Mouse (Mus musculus) limb, embryonic 13.5 days (tissue): Measurements from ENCODE around the gene Hsd11b2. TPM values are rescaled to one million over a fixed set of nuclear protein-coding genes. Genes with fewer than 3 reads are reported as not detected.

ENCODE experiments used
- ATAC-seq: fragments of 200-750 bp; cut with Nextera tagmentation; 2 replicates; pipeline ENCODE4 v1.8.0; 2017; ENCODE audit warnings: low read depth, moderate number of reproducible peaks, moderate TSS enrichment; ENCODE audit not compliant: low FRiP score
- H3K27ac ChIP-seq: fragments of 300-500 bp; sonication (generic); 2 replicates; pipeline ENCODE4 v1.5.1; 2015; ENCODE audit warnings: inconsistent platforms, mild to moderate bottlenecking, moderate library complexity
- H3K27me3 ChIP-seq: fragments of 300-500 bp; sonication (generic); 2 replicates; pipeline ENCODE4 v1.6.1; 2015; ENCODE audit warnings: mild to moderate bottlenecking, inconsistent platforms
- H3K36me3 ChIP-seq: fragments of 300-500 bp; sonication (generic); 2 replicates; pipeline ENCODE4 v1.6.1; 2015; ENCODE audit warnings: inconsistent platforms, mild to moderate bottlenecking, moderate library complexity
- H3K4me1 ChIP-seq: fragments of 300-500 bp; sonication (generic); 2 replicates; pipeline ENCODE4 v1.6.1; 2015; ENCODE audit warnings: inconsistent platforms
- H3K4me2 ChIP-seq: fragments of 300-500 bp; sonication (generic); replicated peaks from 2 replicates; pipeline ENCODE4 v1.6.1; 2015; ENCODE audit warnings: inconsistent platforms, mild to moderate bottlenecking, moderate library complexity
- H3K4me3 ChIP-seq: fragments of 300-500 bp; sonication (generic); 2 replicates; pipeline ENCODE4 v1.5.1; 2015; ENCODE audit warnings: moderate library complexity, mild to moderate bottlenecking, inconsistent platforms
- H3K9ac ChIP-seq: fragments of 300-500 bp; sonication (generic); 2 replicates; pipeline ENCODE4 v1.6.1; 2015; ENCODE audit warnings: mild to moderate bottlenecking, inconsistent platforms
- H3K9me3 ChIP-seq: fragments of 300-500 bp; sonication (generic); 2 replicates; pipeline ENCODE4 v1.6.1; 2016; ENCODE audit warnings: inconsistent platforms
- WGBS: fragments of 180-500 bp; shearing (Covaris S2); methylation state at CpG from one replicate; pipeline ENCODE4 v1.1.7; 2015; 5-methylcytosine and 5-hydroxymethylcytosine counted together
- polyA plus RNA-seq: library from polyadenylated mRNA; unstranded; fragments of >200 nt; fragmentation: Nextera tagmentation; extraction: Ambion mirVana; gene quantifications from 2 replicates; pipeline ENCODE4 v1.2.1, GENCODE M21; 2015

Gene Hsd11b2
- polyA plus RNA-seq, 1 experiment from 2014 or later = 5.9 TPM

DNA sequence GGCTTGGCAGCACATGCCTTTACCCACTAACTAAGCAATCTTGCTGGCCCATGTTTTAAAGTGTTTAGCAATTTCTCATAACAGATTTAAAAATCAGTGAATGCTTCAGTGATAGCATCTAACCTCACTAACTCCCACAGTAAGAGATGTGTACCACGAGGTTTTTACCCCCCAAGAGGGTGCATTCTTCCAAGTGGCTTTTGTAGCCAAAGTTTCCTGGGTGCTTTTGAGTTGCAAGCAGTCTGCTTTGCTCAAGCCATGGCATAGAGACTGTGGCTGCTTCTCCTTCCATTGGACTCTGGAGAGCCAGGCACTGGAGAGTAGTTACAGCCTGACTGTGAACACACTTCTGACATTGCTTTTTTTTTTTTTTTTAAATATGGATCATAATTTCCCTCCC is 29.3 kb upstream of the Hsd11b2 start:
- Histone ChIP-seq H3K9ac (no peak overlapping the region), H3K4me2 (no peak overlapping the region), H3K9me3 (no peaks in the 10 kb centered on the region), H3K4me1 (peaks cover 12% of the 10 kb centered on the region; the same call in 1 of the 2 replicates), H3K36me3 (peaks cover 7% of the 10 kb centered on the region; the same call in 1 of the 2 replicates), H3K27ac (no peak overlapping the region), H3K4me3 (no peak overlapping the region), H3K27me3 (no peaks in the 10 kb centered on the region)
- WGBS = 45% methylated on average over 1 of the region's 1 CpGs
- ATAC-seq = no peak

DNA sequence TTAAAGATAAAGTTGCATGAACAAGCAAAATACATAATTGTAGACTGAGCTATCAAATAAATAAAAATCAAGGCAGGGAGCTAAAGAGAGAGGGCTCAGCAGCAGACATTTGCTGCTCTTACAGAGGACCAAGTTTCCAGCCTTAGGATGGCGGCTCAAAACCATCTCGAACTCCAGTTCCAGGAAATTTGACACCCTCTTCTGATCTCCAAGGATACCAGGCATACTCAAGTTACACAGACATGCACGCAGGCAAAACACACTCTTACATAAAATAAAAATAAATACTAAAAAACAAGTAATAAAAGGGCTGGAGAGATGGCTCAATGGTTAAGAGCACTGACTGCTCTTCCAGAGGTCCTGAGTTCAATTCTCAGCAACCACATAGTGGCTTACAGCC is 25.1 kb upstream of the Hsd11b2 start:
- H3K36me3 ChIP-seq = no peaks in the 10 kb centered on the region
- WGBS = 11% methylated on average over 3 of the region's 3 CpGs
- no peak overlapping the region for H3K9ac ChIP-seq
- H3K9me3 ChIP-seq = no peaks in the 10 kb centered on the region
- H3K27me3 ChIP-seq = no peaks in the 10 kb centered on the region
- no peak for ATAC-seq
- H3K27ac ChIP-seq = no peak overlapping the region
- no peak overlapping the region for H3K4me2 ChIP-seq
- peaks cover 28% of the 10 kb centered on the region for H3K4me1 ChIP-seq
- no peak overlapping the region for H3K4me3 ChIP-seq

DNA sequence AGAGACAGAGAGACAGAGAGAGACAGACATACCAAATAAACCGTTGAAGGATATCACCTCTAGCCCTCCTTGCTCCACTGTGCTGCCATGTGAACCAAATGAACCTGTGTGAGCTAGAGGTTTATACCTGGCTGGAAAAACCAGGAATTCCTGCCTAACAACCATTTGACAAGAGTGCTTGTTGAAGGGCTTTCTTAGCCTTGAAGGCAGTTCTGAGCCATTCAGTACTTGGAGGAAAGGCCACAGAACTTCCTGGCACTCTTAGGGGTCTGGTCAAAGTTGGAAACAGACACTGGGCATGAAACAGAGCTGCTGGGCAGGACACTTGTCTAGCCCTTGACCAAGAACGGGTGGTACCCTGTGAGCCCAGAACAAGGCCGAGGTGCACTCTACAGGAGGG is 24.0 kb upstream of the Hsd11b2 start:
- Histone ChIP-seq H3K27me3 (no peaks in the 10 kb centered on the region), H3K36me3 (no peaks in the 10 kb centered on the region), H3K4me1 (peaks cover 28% of the 10 kb centered on the region), H3K4me3 (no peak overlapping the region), H3K27ac (no peak overlapping the region), H3K4me2 (0 out of 2 replicates have a peak overlapping the region, but pooled peaks have one; percentile 82), H3K9me3 (no peaks in the 10 kb centered on the region), H3K9ac (no peak overlapping the region)
- WGBS = 73% methylated on average over 3 of the region's 3 CpGs
- no peak for ATAC-seq

DNA sequence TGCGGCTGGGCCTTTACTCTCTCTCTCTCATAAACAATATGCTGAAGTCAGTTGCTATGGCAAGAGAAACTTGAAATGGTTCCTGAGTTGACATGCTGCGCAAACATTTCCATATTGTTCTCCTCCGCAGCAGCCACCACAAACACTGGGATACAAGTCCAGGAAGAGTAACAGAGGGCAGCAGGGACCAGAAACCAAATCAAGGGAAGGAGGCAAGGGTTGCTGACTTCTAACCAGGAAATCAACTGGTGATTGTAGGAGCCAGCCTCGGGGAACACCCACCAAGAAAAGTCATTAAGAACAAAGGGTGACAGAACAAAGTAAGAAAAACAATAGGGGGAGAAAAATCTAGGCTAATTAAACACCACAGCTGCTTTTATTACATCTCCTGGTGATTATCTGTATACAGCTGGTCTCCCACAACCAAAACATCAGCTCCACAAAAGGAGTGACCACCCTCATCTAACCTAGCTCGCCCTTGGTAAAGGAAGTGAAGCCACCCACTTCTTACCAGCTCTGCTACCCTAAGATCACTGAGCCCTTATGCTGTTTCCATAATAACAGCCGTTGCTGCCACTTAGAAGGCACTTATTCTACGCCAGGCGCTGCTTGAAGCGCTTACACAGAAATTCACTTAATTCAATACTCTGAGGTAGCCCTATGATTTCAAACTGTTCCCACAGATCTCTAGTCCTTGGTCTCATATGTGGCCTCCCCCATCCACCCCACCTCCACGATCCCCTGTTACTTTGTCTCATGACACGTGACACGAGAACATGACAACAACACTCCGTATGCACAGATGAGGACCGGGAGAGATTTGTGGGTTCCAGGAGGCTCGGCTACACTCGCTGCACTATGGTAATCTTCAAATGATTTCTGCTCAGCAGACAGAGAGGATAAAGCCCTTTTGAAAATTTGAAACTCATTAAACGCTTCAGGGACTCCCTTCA is 22.9 kb upstream of the Hsd11b2 start:
- peak overlapping the region; percentile 84 for H3K4me3 ChIP-seq
- WGBS = 28% methylated on average over 17 of the region's 17 CpGs
- H3K9me3 ChIP-seq = no peaks in the 10 kb centered on the region
- no peaks in the 10 kb centered on the region for H3K36me3 ChIP-seq
- peak overlapping the region; percentile 92 for H3K9ac ChIP-seq
- peak overlapping the region; percentile 82 for H3K4me2 ChIP-seq
- 0 out of 2 replicates have a peak, but pooled peaks have one; percentile 5 for ATAC-seq
- peaks cover 28% of the 10 kb centered on the region for H3K4me1 ChIP-seq
- H3K27ac ChIP-seq = peak overlapping the region; percentile 77; the same call in 1 of the 2 replicates
- H3K27me3 ChIP-seq = no peaks in the 10 kb centered on the region

DNA sequence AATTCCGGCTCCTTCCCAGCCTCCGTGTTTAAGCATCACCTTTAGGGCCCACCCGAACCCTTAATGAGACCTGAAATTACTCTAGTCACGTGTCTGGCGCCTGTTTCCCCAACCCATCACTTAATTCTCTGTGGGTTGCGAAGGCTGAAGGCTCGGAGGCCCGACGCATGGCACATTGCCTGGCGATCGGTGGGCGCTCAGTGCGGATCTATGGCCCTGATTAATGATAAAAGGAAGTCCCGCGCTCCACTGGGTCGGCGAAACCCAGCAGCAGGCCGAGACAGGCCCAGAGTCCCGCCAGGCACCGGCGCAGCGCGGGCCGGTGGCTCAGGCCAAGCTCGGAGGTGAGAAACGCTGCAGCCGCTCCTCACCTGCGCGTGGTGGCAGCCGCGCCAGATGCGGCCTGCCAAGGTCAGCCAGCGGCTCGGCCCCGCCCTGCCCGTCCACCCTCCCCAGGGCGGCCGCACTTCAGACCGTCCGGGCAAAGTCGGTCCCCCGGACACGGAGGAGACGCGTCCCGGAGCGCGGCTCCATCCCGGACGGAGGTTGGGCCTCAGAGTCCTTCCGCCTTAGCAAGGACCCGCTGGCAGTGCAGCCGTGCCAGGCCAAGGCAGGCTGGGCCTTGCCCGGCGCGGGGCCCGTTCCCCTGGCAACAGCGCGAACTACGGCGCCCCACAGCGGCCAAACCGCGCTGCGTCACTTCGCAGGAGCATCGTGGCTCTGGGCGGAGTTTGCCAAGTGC is 21.9 kb upstream of the Hsd11b2 start, which contains the start of gene Zdhhc1:
Gene Zdhhc1, minus strand, starts transcription at position 464 of the 742 bp plus-strand sequence.
- Histone ChIP-seq H3K9me3 (no peaks in the 10 kb centered on the region), H3K36me3 (no peaks in the 10 kb centered on the region), H3K27me3 (no peaks in the 10 kb centered on the region), H3K4me3 (peak within 1 kb of the TSS; percentile 84), H3K27ac (peak within 1 kb of the TSS; percentile 77), H3K9ac (peak within 1 kb of the TSS; percentile 92), H3K4me2 (peak within 1 kb of the TSS; percentile 82), H3K4me1 (peaks cover 28% of the 10 kb centered on the region)
- ATAC-seq = peak; percentile 86
- WGBS = under 1% methylated on average over 51 of the region's 68 CpGs

DNA sequence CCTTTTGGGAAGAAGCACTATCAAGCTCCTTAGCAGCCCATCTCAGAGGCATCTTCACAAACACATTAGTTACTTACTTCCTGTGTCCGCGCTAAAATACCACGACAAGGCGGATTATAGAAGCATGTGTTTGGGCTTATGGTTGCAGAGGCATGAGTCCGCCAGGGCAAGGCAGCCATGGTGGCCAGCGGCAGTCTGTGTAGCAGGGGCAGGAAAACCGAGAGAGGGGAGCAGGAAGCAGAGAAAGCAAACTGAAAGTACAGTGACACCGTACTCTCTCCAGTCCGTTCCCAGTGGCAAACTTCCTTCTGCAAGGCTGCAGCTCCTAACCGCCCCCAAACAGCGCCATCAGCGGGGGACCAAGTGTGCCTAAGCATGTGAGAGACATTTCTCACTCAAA is 18.8 kb upstream of the Hsd11b2 start:
- H3K4me2 ChIP-seq = no peak overlapping the region
- 70% methylated on average over 12 of the region's 12 CpGs for WGBS
- H3K27me3 ChIP-seq = no peaks in the 10 kb centered on the region
- ATAC-seq = no peak
- no peaks in the 10 kb centered on the region for H3K9me3 ChIP-seq
- no peaks in the 10 kb centered on the region for H3K36me3 ChIP-seq
- no peak overlapping the region for H3K9ac ChIP-seq
- peaks cover 16% of the 10 kb centered on the region for H3K4me1 ChIP-seq
- H3K4me3 ChIP-seq = no peak overlapping the region
- H3K27ac ChIP-seq = no peak overlapping the region

DNA sequence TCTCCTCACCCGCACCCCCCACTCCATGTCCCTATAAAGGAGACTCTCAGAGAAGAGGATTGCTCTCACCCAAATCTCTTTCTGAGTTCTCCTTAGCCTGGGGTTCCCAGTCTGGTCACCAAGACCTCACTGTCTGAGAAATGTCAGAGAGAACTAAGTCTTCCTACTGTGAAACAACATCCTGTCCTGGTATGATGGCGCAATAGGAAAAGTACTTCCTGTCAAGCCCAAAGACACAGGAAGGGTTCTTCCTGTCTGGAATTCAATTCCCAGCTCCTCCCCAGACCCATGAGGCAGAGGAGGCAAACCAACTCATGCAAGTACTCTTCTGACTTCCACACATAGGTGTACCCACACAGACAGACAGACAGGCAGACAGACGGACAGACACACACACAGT is 13.9 kb upstream of the Hsd11b2 start:
- WGBS = 94% methylated on average over 3 of the region's 3 CpGs
- no peaks in the 10 kb centered on the region for H3K36me3 ChIP-seq
- H3K4me3 ChIP-seq = no peak overlapping the region
- no peak overlapping the region for H3K4me2 ChIP-seq
- H3K9me3 ChIP-seq = no peaks in the 10 kb centered on the region
- H3K27me3 ChIP-seq = no peaks in the 10 kb centered on the region
- H3K9ac ChIP-seq = no peak overlapping the region
- H3K27ac ChIP-seq = no peak overlapping the region
- peaks cover 23% of the 10 kb centered on the region for H3K4me1 ChIP-seq
- no peak for ATAC-seq

DNA sequence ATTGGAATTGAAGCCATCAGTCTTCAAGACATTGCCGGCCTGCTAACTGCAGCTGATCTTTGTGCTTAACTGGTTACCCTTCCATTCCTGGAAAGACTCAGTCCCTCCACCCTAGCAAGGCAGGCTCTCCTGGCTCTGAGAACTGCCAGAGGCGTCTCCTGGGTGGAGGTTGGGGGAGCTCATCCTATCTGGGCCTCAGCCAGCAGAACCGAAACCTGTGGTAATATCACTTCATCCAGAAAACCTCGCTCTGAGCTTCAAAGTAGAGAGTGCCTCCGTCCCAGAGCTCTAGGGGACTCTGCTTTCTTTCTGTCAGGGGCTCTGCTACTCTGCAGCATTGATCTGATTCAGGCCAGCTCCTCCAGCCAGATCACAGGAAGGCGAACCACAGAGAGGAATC is 11.6 kb upstream of the Hsd11b2 start:
- no peak for ATAC-seq
- H3K36me3 ChIP-seq = no peaks in the 10 kb centered on the region
- WGBS = 66% methylated on average over 6 of the region's 6 CpGs

DNA sequence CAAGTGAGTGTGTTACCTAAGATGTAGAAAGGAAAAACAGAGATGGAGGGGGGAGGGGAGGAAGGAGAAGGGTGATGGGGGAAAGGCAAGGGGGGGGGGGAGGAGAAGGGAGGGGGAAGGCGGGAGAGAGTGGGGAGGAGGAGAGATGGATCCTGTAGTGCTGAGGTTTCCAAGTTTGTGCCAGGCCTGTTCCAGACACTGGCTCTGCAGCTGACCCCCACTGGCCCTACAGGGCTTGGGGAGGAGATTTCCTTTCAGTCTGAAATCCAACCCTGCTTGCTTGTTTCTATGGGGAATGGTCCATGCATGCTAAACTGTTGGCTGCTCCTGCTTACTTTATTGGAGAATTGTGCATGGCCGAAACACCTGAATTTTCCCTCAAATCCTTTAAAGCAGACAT is 9.8 kb upstream of the Hsd11b2 start:
- no peak overlapping the region for H3K4me3 ChIP-seq
- H3K4me1 ChIP-seq = peaks cover 38% of the 10 kb centered on the region
- H3K4me2 ChIP-seq = peak overlapping the region; percentile 33
- peak overlapping the region; percentile 8; the same call in 1 of the 2 replicates for H3K9ac ChIP-seq
- H3K9me3 ChIP-seq = no peaks in the 10 kb centered on the region
- WGBS = 17% methylated on average over 1 of the region's 2 CpGs
- peak overlapping the region; percentile 77; the same call in 1 of the 2 replicates for H3K27ac ChIP-seq
- ATAC-seq = peak; percentile 73; the same call in 1 of the 2 replicates
- no peaks in the 10 kb centered on the region for H3K27me3 ChIP-seq
- no peaks in the 10 kb centered on the region for H3K36me3 ChIP-seq

More for the DNA sequence above, 11.6 kb upstream of the Hsd11b2 start:
- no peaks in the 10 kb centered on the region for H3K27me3 ChIP-seq
- no peak overlapping the region for H3K4me3 ChIP-seq
- H3K9me3 ChIP-seq = no peaks in the 10 kb centered on the region
- peaks cover 37% of the 10 kb centered on the region for H3K4me1 ChIP-seq
- 0 out of 2 replicates have a peak overlapping the region, but pooled peaks have one; percentile 55 for H3K27ac ChIP-seq
- no peak overlapping the region for H3K4me2 ChIP-seq
- no peak overlapping the region for H3K9ac ChIP-seq

DNA sequence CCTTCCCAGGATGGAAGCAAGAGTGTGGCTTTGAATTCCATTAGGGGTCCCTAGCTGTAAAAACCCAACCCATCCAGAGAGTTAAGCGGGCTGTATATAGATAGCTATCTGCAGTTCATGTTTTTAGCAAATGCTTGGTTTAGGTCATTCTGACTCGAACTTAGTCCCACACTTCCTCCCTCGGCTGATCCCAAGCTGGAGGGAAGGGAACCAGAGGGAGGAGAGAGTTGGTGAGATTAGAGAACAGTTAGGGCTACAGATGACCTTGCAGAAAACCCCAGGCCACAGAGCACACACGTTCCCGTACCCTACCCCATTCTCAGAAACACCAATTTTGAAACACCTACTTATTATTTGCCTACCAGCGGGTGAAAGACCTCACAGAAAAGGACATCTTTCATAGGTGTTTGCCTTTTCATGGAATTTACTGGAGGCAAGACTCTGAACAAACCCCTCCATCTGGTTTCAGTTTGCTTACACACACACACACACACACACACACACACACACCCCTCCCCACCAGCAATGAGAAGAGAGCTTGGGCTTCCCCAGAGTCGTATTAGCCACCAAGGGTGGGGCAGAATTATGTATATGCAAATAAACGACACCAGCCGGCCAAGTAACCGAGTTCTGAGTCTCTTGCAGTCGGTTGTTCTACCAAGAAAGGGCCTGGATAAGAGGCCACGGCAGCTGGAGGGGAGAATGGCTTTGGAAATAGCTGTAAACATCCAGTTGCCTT is 8.4 kb upstream of the Hsd11b2 start:
- no peak overlapping the region for H3K4me3 ChIP-seq
- H3K9ac ChIP-seq = no peak overlapping the region
- no peak for ATAC-seq
- no peaks in the 10 kb centered on the region for H3K36me3 ChIP-seq
- no peaks in the 10 kb centered on the region for H3K9me3 ChIP-seq
- no peaks in the 10 kb centered on the region for H3K27me3 ChIP-seq
- peak overlapping the region; percentile 77; the same call in 1 of the 2 replicates for H3K27ac ChIP-seq
- H3K4me2 ChIP-seq = peak overlapping the region; percentile 28
- WGBS = 16% methylated on average over 12 of the region's 12 CpGs
- peaks cover 48% of the 10 kb centered on the region for H3K4me1 ChIP-seq

DNA sequence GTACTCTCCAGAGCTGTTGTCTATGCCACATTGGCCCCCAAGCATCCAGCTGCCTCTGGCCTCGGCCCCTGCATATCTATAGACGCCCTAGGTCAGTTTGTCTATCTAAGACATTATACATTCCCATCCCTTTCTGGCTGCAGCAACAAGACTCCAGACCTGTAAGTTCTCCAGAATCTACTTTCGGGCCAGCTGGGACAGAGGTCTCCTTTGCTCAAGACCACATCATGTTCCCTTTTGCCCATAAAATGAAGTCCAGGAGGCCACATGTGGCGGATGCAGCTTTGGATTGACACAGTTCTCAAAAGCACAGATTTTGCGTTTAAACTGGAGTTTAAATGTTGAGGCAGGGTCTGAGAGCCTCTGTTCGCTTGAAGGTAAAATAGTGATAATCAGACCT is 4.4 kb upstream of the Hsd11b2 start:
- ATAC-seq = no peak
- Histone ChIP-seq H3K36me3 (no peaks in the 10 kb centered on the region), H3K4me3 (no peak overlapping the region), H3K27ac (no peak overlapping the region), H3K4me1 (peaks cover 61% of the 10 kb centered on the region), H3K9me3 (no peaks in the 10 kb centered on the region), H3K4me2 (no peak overlapping the region), H3K27me3 (peaks cover 12% of the 10 kb centered on the region), H3K9ac (no peak overlapping the region; the same call in 1 of the 2 replicates)
- WGBS = 66% methylated on average over 6 of the region's 6 CpGs
